Mouse (Mus musculus): ENCODE data around the gene Slc2a1.

DNA sequence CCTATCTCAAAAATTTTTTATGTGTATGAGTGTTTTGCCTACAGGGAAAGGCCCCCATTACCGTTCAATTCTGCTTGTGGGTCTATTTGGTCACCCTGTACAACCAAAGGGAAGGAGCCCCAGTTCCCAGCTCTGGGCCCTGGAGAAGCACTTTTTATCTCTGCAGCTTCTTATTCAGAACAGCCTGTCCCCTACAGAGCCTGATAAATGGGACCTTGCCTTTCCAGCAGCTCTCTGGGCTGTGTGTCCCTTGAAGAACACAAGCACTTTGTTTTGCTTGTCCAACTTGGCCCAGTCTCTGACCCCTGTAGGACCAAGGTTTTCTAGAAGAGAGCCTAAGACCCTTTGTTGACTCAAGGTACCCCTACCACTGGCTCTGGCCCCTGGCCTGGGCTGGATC lies 20.6 kb downstream of the Slc2a1 start:
- TF ChIP-seq CTCF (IDR thresholded peaks at IDR 0.05; ENCODE audit: low read depth, low read length) (no peak), POLR2A (IDR thresholded peaks at IDR 0.05; ENCODE audit: extremely low read depth, insufficient read depth, low read length) (no peak)

All from liver, adult 2 months (tissue).